Mouse (Mus musculus) midbrain, embryonic 11.5 days (tissue): ENCODE measurements around the gene Zic1. TPM values are rescaled to one million over a fixed set of nuclear protein-coding genes. Genes with fewer than 3 reads are reported as not detected.

Experiments used
- ATAC-seq: fragments of 200-750 bp; cut with Nextera tagmentation; 2 replicates; pipeline ENCODE4 v1.8.0; 2017; ENCODE audit warnings: moderate TSS enrichment, moderate library complexity; ENCODE audit not compliant: low FRiP score
- DNase-seq: peaks from one replicate; pipeline ENCODE4 v3.0.0; 2015; ENCODE audit warnings: low spot score; ENCODE audit errors: missing footprints
- H3K27ac ChIP-seq: fragments of 300-500 bp; sonication (generic); 2 replicates; pipeline ENCODE4 v1.5.1; 2014; ENCODE audit warnings: low read depth, low read length
- H3K27me3 ChIP-seq: fragments of 300-500 bp; sonication (generic); 2 replicates; pipeline ENCODE4 v1.6.1; 2014; ENCODE audit warnings: mild to moderate bottlenecking, low read length, moderate library complexity, mixed read lengths; ENCODE audit not compliant: control insufficient read depth, insufficient read depth
- H3K36me3 ChIP-seq: fragments of 300-500 bp; sonication (generic); 2 replicates; pipeline ENCODE4 v1.6.1; 2014; ENCODE audit warnings: mild to moderate bottlenecking, low read length, moderate library complexity, mixed read lengths; ENCODE audit not compliant: control insufficient read depth, insufficient read depth
- H3K4me1 ChIP-seq: fragments of 300-500 bp; sonication (generic); 2 replicates; pipeline ENCODE4 v1.6.1; 2014; ENCODE audit warnings: low read length; ENCODE audit not compliant: control insufficient read depth, insufficient read depth
- H3K4me2 ChIP-seq: fragments of 300-500 bp; sonication (generic); 2 replicates; pipeline ENCODE4 v1.6.1; 2014; ENCODE audit warnings: mild to moderate bottlenecking, moderate library complexity
- H3K4me3 ChIP-seq: fragments of 300-500 bp; sonication (generic); 2 replicates; pipeline ENCODE4 v1.5.1; 2014; ENCODE audit warnings: low read depth, low read length
- H3K9ac ChIP-seq: fragments of 300-500 bp; sonication (generic); 2 replicates; pipeline ENCODE4 v1.6.1; 2014; ENCODE audit warnings: low read length
- H3K9me3 ChIP-seq: fragments of 300-500 bp; sonication (generic); 2 replicates; pipeline ENCODE4 v1.6.1; 2016; ENCODE audit warnings: low read length; ENCODE audit not compliant: control insufficient read depth
- WGBS: fragments of 180-500 bp; shearing (Covaris S2); extraction: QIAGEN DNeasy Blood & Tissue Kit; methylation state at CpG from one replicate; pipeline ENCODE4 v1.1.7; 2014; 5-methylcytosine and 5-hydroxymethylcytosine counted together
- polyA plus RNA-seq: library from polyadenylated mRNA; unstranded; fragments of >200 nt; fragmentation: Nextera tagmentation; extraction: Ambion mirVana; gene quantifications from 2 replicates; pipeline ENCODE4 v1.2.1, GENCODE M21; 2014

Zic1 gene
- polyA plus RNA-seq, 1 experiment from 2014 or later, result 13.7 TPM

DNA sequence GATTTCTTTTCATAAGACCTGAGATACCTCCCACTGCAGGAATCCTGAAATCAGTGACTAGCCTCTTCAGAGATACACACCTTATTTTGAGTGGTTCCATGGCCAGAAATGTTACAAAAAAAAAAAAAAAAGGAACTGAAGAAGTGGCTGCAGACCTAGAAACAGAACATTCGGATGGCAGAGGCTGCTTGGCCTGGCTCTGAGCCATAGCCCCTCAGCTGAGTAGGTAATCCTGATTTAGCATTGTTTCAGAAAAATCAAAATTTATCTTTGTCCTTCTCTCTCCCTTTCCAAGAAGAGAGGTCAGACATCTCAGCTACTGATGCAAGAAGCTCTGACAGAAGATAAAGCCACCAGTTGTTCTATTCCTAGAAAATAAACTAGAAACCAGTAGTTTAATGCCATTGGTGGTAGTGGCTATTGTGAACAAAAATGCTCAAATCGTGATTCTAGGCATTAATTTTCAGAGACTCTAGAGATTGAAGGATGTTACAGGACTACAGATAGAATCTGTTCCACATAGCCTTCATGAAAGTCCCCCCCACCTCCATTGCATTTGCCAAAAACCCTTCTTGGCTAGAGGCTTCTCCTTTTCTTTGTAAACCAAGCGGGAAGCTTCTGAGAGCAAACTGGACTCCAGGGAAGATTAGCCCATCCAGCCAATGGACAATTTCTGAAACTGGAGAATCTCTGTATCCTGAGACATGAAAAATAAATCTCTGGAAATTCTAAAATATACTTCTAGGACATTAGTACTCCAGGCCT is 8.4 kb upstream of the Zic1 start:
- 16% methylated on average over 3 of the region's 3 CpGs for WGBS
- Histone ChIP-seq H3K4me3 (no peak overlapping the region), H3K36me3 (no peaks in the 10 kb centered on the region), H3K9ac (no peak overlapping the region), H3K27ac (no peak overlapping the region), H3K4me2 (no peak overlapping the region), H3K9me3 (no peaks in the 10 kb centered on the region), H3K27me3 (peaks cover 94% of the 10 kb centered on the region), H3K4me1 (peaks cover 6% of the 10 kb centered on the region)
- DNase-seq (no peak), ATAC-seq (no peak)

DNA sequence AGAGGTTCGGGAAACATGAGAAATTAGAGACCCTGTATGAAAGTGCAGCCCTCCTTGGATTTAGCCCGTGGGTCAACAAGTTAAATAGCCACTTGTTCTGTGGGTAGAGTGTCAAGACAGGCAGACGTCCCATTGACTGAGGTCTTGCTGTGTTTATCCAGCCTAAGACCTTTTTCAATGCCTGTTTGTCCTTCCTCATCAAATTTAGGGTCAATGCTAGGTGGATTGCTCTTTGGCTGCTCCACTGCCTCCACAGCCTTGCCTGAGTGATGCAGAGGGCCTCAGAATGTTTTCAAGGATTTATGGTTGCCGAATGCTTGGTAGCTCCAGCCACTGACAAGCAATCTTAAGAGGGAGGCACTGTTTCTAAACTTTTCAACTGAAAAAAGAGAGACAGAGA is 6.0 kb upstream of the Zic1 start:
- Histone ChIP-seq H3K4me1 (no peaks in the 10 kb centered on the region), H3K36me3 (no peaks in the 10 kb centered on the region), H3K27ac (peak overlapping the region; percentile 7; the same call in 1 of the 2 replicates), H3K4me2 (peak overlapping the region; percentile 27; the same call in 1 of the 2 replicates), H3K4me3 (no peak overlapping the region), H3K9me3 (no peaks in the 10 kb centered on the region), H3K9ac (no peak overlapping the region), H3K27me3 (peaks cover 89% of the 10 kb centered on the region)
- DNase-seq, result no peak
- ATAC-seq, result no peak
- 14% methylated on average over 4 of the region's 4 CpGs for WGBS

DNA sequence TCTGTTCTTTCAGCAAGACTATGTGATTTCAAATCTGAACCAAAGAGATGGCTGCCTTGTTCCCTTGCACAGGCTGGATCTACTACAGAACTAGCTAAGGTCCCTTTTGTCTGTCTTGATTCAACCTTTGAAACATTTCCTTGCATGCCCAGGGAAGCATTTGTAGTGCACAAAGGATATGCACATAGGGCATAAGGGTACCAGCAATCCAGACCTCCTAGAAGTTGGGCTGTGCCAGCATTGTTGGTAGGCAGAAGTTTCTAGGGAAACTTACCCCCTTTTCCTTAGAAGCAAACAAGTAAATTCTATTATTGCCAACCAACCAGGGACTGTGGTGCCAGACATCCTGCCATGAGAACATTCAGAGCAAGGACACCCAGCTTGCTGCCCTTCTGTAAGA is 5.4 kb upstream of the Zic1 start:
- Histone ChIP-seq H3K4me1 (no peaks in the 10 kb centered on the region), H3K36me3 (no peaks in the 10 kb centered on the region), H3K9me3 (no peaks in the 10 kb centered on the region), H3K4me3 (no peak overlapping the region), H3K9ac (no peak overlapping the region; the same call in 1 of the 2 replicates), H3K27me3 (peaks cover 83% of the 10 kb centered on the region), H3K4me2 (peak overlapping the region; percentile 27), H3K27ac (peak overlapping the region; percentile 7; the same call in 1 of the 2 replicates)
- no peak for DNase-seq
- ATAC-seq, result no peak

DNA sequence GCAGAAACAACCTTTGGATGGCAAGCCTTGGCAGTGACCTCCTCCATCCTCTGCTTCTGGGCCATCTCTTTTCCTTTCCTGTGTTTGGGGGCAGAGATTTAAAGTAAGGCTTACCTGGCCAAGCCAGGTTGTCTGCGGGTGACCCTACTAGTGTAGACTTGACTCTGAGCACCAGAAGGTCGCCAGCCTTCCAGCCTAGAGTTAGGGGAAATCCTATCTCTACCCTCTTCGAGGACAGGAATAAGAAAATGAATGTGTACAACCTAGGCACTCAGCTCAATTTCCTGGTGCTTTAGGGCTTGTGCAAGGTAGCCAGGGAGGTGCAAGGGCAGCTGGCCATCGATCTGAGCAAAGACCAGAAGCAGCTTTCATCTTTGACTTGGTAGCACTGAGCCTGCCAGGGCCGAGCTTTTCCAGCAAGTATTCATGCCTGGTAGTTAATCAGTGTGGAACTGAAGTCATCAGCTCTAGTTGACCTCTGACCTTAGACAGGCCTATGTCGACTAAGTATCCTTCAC is 4.6 kb upstream of the Zic1 start:
- DNase-seq, result no peak
- Histone ChIP-seq H3K27me3 (peaks cover 80% of the 10 kb centered on the region), H3K9ac (peak overlapping the region; percentile 73), H3K36me3 (no peaks in the 10 kb centered on the region), H3K4me1 (no peaks in the 10 kb centered on the region), H3K4me2 (peak overlapping the region; percentile 27), H3K9me3 (no peaks in the 10 kb centered on the region), H3K4me3 (peak overlapping the region; percentile 30), H3K27ac (peak overlapping the region; percentile 63; the same call in 1 of the 2 replicates)
- no peak for ATAC-seq
- WGBS, result 13% methylated on average over 6 of the region's 6 CpGs

DNA sequence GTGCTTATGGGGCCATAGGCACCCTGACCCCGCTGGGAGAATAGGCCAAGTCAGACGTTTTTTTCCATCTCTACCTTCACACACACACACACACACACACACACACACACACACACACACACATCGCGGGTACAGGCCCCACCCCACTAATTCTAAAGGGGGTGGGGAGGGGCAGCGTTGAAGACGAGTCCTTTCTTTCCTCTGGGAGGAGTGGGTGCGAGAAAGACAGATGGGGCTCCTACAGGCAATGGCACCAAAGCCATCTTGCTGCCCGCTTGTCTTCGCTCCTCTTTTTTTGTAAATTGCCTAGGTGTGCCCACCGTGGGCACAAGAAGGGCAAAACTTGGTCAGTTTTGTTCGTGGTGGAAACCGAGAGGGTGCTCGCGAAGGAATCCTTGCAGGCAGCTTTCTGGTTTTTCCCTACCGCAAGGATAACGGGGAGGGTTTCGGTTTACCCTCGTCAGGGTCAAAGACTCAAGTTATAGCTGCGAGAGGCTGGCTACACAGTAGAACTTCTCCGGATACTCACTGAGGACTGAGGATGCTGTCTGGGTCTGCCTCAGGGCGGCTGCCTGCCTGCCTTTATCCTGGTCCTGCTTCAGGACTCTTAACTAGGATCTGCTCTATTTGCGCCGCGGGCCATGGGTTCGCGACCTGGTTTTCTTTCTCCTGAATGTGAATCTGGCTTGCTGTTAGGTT is 3.8 kb upstream of the Zic1 start:
- no peak for DNase-seq
- H3K4me1 ChIP-seq, result no peaks in the 10 kb centered on the region

DNA sequence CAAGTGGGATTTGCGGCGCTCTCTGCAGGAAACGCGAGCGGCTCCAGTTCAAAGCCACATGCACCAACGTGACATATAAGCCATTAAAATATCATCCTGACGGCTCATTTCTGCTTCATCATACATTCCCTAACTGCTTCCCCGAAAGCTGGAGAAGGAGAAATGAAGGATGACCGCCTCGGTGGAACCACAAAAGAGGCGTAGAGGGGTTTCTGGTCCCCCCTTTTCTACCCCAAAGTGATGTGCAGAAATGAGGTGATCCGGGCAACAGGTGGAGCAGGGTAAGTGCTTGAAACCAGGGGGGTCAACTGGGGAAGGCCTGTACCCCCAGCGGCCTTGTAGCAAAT is 3.3 kb upstream of the Zic1 start:
- Histone ChIP-seq H3K4me3 (peak overlapping the region; percentile 30), H3K36me3 (no peaks in the 10 kb centered on the region), H3K9me3 (no peaks in the 10 kb centered on the region), H3K4me2 (peak overlapping the region; percentile 27), H3K27ac (peak overlapping the region; percentile 63), H3K27me3 (peaks cover 78% of the 10 kb centered on the region), H3K9ac (peak overlapping the region; percentile 73), H3K4me1 (no peaks in the 10 kb centered on the region)
- DNase-seq (no peak), ATAC-seq (no peak)
- 5% methylated on average over 13 of the region's 13 CpGs for WGBS

More for the DNA sequence above, 3.8 kb upstream of the Zic1 start:
- ATAC-seq, result no peak
- WGBS, result 3% methylated on average over 26 of the region's 26 CpGs
- peak overlapping the region; percentile 30 for H3K4me3 ChIP-seq
- H3K4me2 ChIP-seq, result peak overlapping the region; percentile 27
- H3K27me3 ChIP-seq, result peaks cover 78% of the 10 kb centered on the region
- H3K9ac ChIP-seq, result peak overlapping the region; percentile 73
- H3K27ac ChIP-seq, result peak overlapping the region; percentile 63
- H3K36me3 ChIP-seq, result no peaks in the 10 kb centered on the region
- no peaks in the 10 kb centered on the region for H3K9me3 ChIP-seq

DNA sequence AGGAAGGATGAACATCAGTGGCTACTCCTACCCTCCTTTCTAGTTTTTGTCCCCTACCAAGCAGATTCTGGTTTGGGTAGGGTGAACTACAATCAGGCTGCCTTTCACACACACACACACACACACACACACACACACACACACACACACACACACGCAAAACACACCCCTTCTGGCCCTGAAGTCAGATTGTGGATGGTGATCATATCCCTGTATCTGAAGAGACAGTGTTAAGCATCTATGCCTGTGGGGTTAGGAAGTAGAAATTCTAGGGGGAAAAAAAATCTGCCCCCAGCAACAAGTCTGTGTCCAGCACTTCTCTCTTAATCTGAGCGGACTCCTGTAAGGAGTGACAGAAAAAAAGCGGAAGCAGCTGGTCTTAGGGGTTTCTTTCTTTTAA is 2.5 kb upstream of the Zic1 start:
- no peaks in the 10 kb centered on the region for H3K36me3 ChIP-seq
- peak overlapping the region; percentile 27 for H3K4me2 ChIP-seq
- DNase-seq (no peak), ATAC-seq (no peak)
- no peaks in the 10 kb centered on the region for H3K4me1 ChIP-seq
- H3K9ac ChIP-seq, result peak overlapping the region; percentile 73
- peak overlapping the region; percentile 63; the same call in 1 of the 2 replicates for H3K27ac ChIP-seq
- peaks cover 80% of the 10 kb centered on the region for H3K27me3 ChIP-seq
- H3K4me3 ChIP-seq, result peak overlapping the region; percentile 30
- WGBS, result 5% methylated on average over 3 of the region's 3 CpGs
- no peaks in the 10 kb centered on the region for H3K9me3 ChIP-seq

DNA sequence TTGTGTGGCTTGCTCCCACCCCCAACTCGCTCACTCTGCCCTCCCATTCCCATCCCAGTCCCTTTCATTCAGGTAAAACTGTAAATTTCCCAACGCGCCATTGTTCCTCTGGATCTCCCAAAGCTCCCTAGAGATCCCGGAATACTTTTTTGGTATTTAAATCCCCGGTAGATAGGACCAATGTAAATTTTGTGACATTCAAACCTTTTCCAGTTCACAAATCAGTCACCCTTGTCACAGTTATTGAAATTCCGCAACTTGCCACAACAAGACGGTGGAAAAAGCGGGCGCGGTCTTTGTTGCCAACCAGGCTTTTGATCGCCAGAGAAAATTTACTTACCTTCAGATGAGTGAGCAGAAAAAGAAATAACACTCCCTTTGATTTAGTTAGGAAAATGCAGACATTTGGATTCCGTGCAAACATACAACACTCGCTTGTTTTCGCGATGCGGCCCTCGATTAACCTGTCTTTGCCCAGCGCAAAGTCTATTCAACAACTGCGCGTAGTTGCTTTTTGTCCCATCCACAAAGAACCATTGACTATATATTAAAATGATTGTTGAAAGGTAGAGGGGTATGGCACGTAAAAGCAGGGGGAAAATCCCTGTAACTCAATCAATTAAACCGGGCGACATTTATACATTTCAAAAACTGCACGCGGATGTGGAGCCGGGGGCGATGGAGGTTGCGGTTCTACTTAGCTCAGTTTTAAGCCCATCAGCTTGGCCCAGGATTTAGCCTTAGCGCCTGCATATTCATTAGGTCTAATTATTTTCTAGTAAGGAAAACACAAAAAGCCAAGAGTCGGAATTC is 1.6 kb upstream of the Zic1 start:
- Histone ChIP-seq H3K27ac (peak overlapping the region; percentile 81), H3K9ac (peak overlapping the region; percentile 58), H3K36me3 (peaks cover 2% of the 10 kb centered on the region; the same call in 1 of the 2 replicates), H3K4me1 (no peaks in the 10 kb centered on the region), H3K9me3 (no peaks in the 10 kb centered on the region), H3K4me2 (peak overlapping the region; percentile 49), H3K4me3 (peak overlapping the region; percentile 71), H3K27me3 (peaks cover 79% of the 10 kb centered on the region)
- WGBS, result under 1% methylated on average over 30 of the region's 30 CpGs
- DNase-seq (peak; percentile 94), ATAC-seq (no peak)
